Mouse (Mus musculus): ENCODE data around the gene Lypla2. TPM values are rescaled to one million over a fixed set of nuclear protein-coding genes. Genes with fewer than 3 reads are reported as not detected.
A peak's percentile ranks its signal among the peaks of the same experiment; 100 is the strongest.
"Not testable (repeated sequence)": the region's sequence is repeated elsewhere in the genome, so short reads cannot be mapped to it uniquely, and the experiment has no call there.

Lypla2 gene
- polyA plus RNA-seq, 1 experiment = 74.7 TPM

DNA sequence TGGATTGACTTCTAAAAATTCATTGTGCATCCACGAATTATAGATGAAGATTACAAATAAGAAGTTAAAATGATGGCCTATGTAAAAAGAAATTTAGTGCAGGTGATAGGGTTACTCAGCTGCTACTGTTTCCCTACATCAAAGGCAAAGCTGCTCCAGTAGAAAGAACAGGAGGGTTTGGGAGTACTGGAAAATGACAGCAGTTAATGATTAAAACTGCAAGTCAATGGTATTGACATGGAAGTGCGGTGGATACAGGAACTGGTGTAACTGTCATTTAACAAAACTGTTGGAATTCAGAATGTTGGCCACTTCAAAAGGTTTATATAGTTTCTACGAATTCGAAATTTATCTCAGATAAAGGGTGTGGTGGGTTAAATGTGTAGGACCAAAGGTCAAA is 22.7 kb upstream of the Lypla2 start:
- Histone ChIP-seq H3K4me3 (ENCODE audit: insufficient read depth, low read length) (no peak overlapping the region), H3K4me1 (ENCODE audit: control insufficient read depth, insufficient read depth, low read length) (no peaks in the 10 kb centered on the region), H3K27ac (ENCODE audit: insufficient read depth, low read depth, low read length) (no peak overlapping the region)
- TF ChIP-seq POLR2A (IDR thresholded peaks at IDR 0.05; ENCODE audit: borderline replicate concordance, low read depth, low read length) = no peak
- no peak for TF ChIP-seq CTCF (IDR thresholded peaks at IDR 0.05; ENCODE audit: low read depth, low read length)

- no peak for TF ChIP-seq POLR2A (IDR thresholded peaks at IDR 0.05; ENCODE audit: borderline replicate concordance, low read depth, low read length)
- TF ChIP-seq CTCF (IDR thresholded peaks at IDR 0.05; ENCODE audit: low read depth, low read length) = no peak
- no peak overlapping the region for H3K27ac ChIP-seq (ENCODE audit: insufficient read depth, low read depth, low read length)
- no peak overlapping the region for H3K4me3 ChIP-seq (ENCODE audit: insufficient read depth, low read length)
- no peaks in the 10 kb centered on the region for H3K4me1 ChIP-seq (ENCODE audit: control insufficient read depth, insufficient read depth, low read length)
Observed at GRCm38 (mm10) chr4:135993941-135994340, 21.5 kb upstream of the Lypla2 start.

GRCm38 (mm10) chr4:135987714-135988113 is 15.3 kb upstream of the Lypla2 start:
- Histone ChIP-seq H3K4me1 (ENCODE audit: control insufficient read depth, insufficient read depth, low read length) (peaks cover 15% of the 10 kb centered on the region), H3K4me3 (ENCODE audit: insufficient read depth, low read length) (peak overlapping the region; percentile 85; the same call in 1 of the 2 replicates), H3K27ac (ENCODE audit: insufficient read depth, low read depth, low read length) (0 out of 2 replicates have a peak overlapping the region, but pooled peaks have one; percentile 54)
- TF ChIP-seq CTCF (IDR thresholded peaks at IDR 0.05; ENCODE audit: low read depth, low read length) = no peak
- TF ChIP-seq POLR2A (IDR thresholded peaks at IDR 0.05; ENCODE audit: borderline replicate concordance, low read depth, low read length) = no peak

GRCm38 (mm10) chr4:135986943-135987710 is 14.7 kb upstream of the Lypla2 start, which contains the start of gene Pithd1:
TSS of gene Pithd1 (minus strand) at chr4:135987264.
- TF ChIP-seq CTCF (IDR thresholded peaks at IDR 0.05; ENCODE audit: low read depth, low read length) (no peak), POLR2A (IDR thresholded peaks at IDR 0.05; ENCODE audit: borderline replicate concordance, low read depth, low read length) (no peak)
- peak within 1 kb of the TSS; percentile 54 for H3K27ac ChIP-seq (ENCODE audit: insufficient read depth, low read depth, low read length)
- peak within 1 kb of the TSS; percentile 85 for H3K4me3 ChIP-seq (ENCODE audit: insufficient read depth, low read length)
- peaks cover 21% of the 10 kb centered on the region for H3K4me1 ChIP-seq (ENCODE audit: control insufficient read depth, insufficient read depth, low read length)

DNA sequence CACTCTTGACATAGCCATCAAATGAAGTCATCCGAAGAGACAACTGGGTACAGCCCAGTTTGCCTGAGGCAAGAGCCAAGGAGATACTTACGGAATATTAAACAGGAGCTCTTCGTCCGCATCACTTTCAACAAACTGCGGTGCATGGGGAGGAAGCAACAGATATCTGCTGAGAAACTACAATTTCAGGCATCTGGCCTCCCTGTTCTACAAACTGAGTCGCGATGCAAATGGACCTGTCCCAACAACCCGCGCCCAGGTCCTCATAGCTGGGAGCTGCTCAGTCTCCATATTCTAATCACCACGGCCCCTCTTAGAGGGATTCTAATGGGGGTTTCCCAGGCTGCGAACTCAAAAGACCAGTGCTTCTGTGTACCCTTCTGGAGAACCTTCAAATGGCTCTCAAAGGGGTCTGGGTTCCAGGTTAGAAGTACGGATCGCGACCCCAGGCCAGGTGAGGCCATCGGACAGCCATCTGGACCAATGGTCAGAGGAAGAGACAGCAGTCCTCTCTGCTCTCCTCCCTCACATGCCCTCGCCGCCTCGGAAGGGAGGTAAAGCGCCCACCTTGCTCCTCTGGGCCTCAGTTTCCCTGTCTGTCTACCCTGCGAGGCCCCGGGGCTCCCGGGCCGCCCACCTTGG is 14.0 kb upstream of the Lypla2 start:
- Histone ChIP-seq H3K4me1 (ENCODE audit: control insufficient read depth, insufficient read depth, low read length) (peaks cover 27% of the 10 kb centered on the region), H3K27ac (ENCODE audit: insufficient read depth, low read depth, low read length) (no peak overlapping the region), H3K4me3 (ENCODE audit: insufficient read depth, low read length) (peak overlapping the region; percentile 85)
- TF ChIP-seq POLR2A (IDR thresholded peaks at IDR 0.05; ENCODE audit: borderline replicate concordance, low read depth, low read length) = no peak
- no peak for TF ChIP-seq CTCF (IDR thresholded peaks at IDR 0.05; ENCODE audit: low read depth, low read length)

GRCm38 (mm10) chr4:135985769-135986168 is 13.3 kb upstream of the Lypla2 start:
- Histone ChIP-seq H3K4me3 (ENCODE audit: insufficient read depth, low read length) (peak overlapping the region; percentile 85; the same call in 1 of the 2 replicates), H3K4me1 (ENCODE audit: control insufficient read depth, insufficient read depth, low read length) (peaks cover 29% of the 10 kb centered on the region), H3K27ac (ENCODE audit: insufficient read depth, low read depth, low read length) (no peak overlapping the region)
- TF ChIP-seq CTCF (IDR thresholded peaks at IDR 0.05; ENCODE audit: low read depth, low read length) = no peak
- no peak for TF ChIP-seq POLR2A (IDR thresholded peaks at IDR 0.05; ENCODE audit: borderline replicate concordance, low read depth, low read length)

DNA sequence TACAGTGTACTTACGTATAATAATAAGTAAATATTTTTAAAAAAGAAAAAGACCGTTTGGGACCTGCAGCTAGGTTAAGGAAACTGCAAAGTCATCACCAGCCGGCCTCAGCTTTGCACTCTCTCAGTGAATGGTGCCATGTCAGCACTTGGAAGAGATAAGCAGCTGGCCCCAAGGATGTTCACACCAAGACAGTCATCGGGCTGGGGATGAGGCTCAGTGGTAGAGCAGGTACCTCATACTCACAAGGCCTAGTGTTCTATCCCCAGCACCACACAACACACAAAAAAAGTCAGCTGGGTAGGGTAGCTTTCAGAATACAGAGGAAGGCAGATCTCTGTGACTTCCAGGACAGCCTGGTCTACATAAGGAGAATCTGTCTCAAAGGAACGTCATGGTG is 12.8 kb upstream of the Lypla2 start:
- H3K27ac ChIP-seq (ENCODE audit: insufficient read depth, low read depth, low read length) = no peak overlapping the region
- H3K4me3 ChIP-seq (ENCODE audit: insufficient read depth, low read length) = no peak overlapping the region
- H3K4me1 ChIP-seq (ENCODE audit: control insufficient read depth, insufficient read depth, low read length) = peaks cover 29% of the 10 kb centered on the region
- TF ChIP-seq CTCF (IDR thresholded peaks at IDR 0.05; ENCODE audit: low read depth, low read length) = no peak
- no peak for TF ChIP-seq POLR2A (IDR thresholded peaks at IDR 0.05; ENCODE audit: borderline replicate concordance, low read depth, low read length)

DNA sequence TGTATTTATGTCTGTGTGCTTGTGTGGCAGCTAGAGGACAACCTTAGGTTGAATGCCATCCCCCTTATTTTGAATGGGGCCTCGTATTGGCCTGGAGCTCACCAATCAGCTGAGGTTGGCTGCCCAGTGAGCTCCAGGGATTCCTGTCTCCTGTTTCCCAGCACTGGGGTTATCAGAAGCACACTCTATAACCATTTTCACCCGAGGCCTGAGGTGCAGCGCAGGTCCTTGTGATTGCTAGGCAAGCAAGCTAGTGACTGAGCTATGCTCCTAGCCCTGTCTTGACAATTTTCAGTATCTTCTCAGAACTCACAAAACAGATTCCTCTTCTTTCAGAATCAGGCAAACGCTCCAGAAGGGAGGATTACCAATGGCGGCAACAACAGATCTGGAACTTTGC is 12.1 kb upstream of the Lypla2 start:
- no peak for TF ChIP-seq CTCF (IDR thresholded peaks at IDR 0.05; ENCODE audit: low read depth, low read length)
- no peak for TF ChIP-seq POLR2A (IDR thresholded peaks at IDR 0.05; ENCODE audit: borderline replicate concordance, low read depth, low read length)
- H3K27ac ChIP-seq (ENCODE audit: insufficient read depth, low read depth, low read length) = no peak overlapping the region
- H3K4me1 ChIP-seq (ENCODE audit: control insufficient read depth, insufficient read depth, low read length) = peaks cover 29% of the 10 kb centered on the region
- no peak overlapping the region for H3K4me3 ChIP-seq (ENCODE audit: insufficient read depth, low read length)

DNA sequence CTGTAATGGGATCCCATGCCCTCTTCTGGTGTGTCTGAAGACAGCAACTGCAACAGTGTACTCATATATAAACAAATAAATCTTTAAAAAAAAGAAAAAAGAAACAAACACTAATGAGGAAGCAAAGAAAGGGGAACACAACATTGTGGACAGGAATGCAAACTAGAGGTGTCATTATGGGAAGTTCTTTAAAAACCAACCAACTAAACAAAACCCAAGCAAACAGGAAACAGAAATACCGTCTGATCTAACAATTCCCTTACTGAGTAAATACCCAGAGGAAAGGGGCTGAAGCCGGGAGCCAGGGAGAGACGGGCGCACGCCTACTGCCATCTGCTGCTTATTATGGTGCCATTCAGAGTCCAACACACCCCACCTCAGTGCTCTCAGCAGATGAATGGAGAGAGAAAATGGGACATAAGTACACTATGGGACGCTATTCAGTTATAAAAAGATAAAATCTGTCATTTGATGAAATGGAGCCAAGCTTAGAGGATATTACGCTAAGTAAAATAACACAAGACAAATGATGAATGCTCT is 9.2 kb upstream of the Lypla2 start:
- Histone ChIP-seq H3K4me1 (ENCODE audit: control insufficient read depth, insufficient read depth, low read length) (peaks cover 26% of the 10 kb centered on the region), H3K4me3 (ENCODE audit: insufficient read depth, low read length) (no peak overlapping the region), H3K27ac (ENCODE audit: insufficient read depth, low read depth, low read length) (peak overlapping the region; percentile 33)
- TF ChIP-seq CTCF (IDR thresholded peaks at IDR 0.05; ENCODE audit: low read depth, low read length) = no peak
- TF ChIP-seq POLR2A (IDR thresholded peaks at IDR 0.05; ENCODE audit: borderline replicate concordance, low read depth, low read length) = no peak

DNA sequence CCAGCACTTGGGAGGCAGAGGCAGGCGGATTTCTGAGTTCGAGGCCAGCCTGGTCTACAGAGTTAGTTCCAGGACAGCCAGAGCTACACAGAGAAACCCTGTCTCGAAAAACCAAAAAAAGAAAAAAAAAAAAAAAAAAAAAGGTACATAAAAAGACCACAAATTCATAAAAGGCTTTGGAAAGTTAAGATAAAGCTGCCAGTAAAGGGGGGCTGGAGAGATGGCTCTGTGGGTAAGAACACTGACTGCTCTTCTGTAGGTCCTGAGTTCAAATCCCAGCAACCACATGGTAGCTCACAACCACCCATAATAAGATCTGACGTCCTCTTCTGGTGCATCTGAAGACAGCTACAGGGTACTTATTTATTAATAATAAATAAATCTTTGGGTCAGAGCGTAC is 7.8 kb upstream of the Lypla2 start:
- not testable (repeated sequence) for H3K27ac ChIP-seq (ENCODE audit: insufficient read depth, low read depth, low read length); H3K4me3 ChIP-seq (ENCODE audit: insufficient read depth, low read length)
- peaks cover 22% of the 10 kb centered on the region for H3K4me1 ChIP-seq (ENCODE audit: control insufficient read depth, insufficient read depth, low read length)

Measured in bone marrow macrophage, adult 2 months (primary cell).